Mouse (Mus musculus) limb, embryonic 15.5 days (tissue): ENCODE measurements at regions not wholly inside any gene's neighbourhood (a gene's known extent, or its start where the extent isn't known, plus 50 kb on each side); places are given as distances from the start of the nearest gene placed in this dataset.
A peak's percentile ranks its signal among the peaks of the same experiment; 100 is the strongest.

Experiments used
- ATAC-seq: fragments of 200-750 bp; cut with Nextera tagmentation; 2 replicates; pipeline ENCODE4 v1.8.0; 2017; ENCODE audit warnings: low read depth, moderate TSS enrichment; ENCODE audit not compliant: insufficient number of reproducible peaks, low FRiP score, low TSS enrichment
- H3K27ac ChIP-seq: fragments of 300-500 bp; sonication (generic); 2 replicates; pipeline ENCODE4 v1.5.1; 2015; ENCODE audit warnings: moderate library complexity, mild to moderate bottlenecking, inconsistent platforms
- H3K27me3 ChIP-seq: fragments of 300-500 bp; sonication (generic); 2 replicates; pipeline ENCODE4 v1.6.1; 2015; ENCODE audit warnings: inconsistent platforms
- H3K36me3 ChIP-seq: fragments of 300-500 bp; sonication (generic); 2 replicates; pipeline ENCODE4 v1.6.1; 2015; ENCODE audit warnings: inconsistent platforms
- H3K4me1 ChIP-seq: fragments of 300-500 bp; sonication (generic); 2 replicates; pipeline ENCODE4 v1.6.1; 2015; ENCODE audit warnings: inconsistent platforms
- H3K4me2 ChIP-seq: fragments of 300-500 bp; sonication (generic); 2 replicates; pipeline ENCODE4 v1.6.1; 2015; ENCODE audit warnings: mild to moderate bottlenecking, inconsistent platforms
- H3K4me3 ChIP-seq: fragments of 300-500 bp; sonication (generic); 2 replicates; pipeline ENCODE4 v1.5.1; 2015; ENCODE audit warnings: mild to moderate bottlenecking, inconsistent platforms
- H3K9ac ChIP-seq: fragments of 300-500 bp; sonication (generic); 2 replicates; pipeline ENCODE4 v1.6.1; 2015; ENCODE audit warnings: inconsistent platforms
- H3K9me3 ChIP-seq: fragments of 300-500 bp; sonication (generic); 2 replicates; pipeline ENCODE4 v1.6.1; 2016; ENCODE audit warnings: inconsistent platforms
- WGBS: fragments of 180-500 bp; shearing (Covaris S2); methylation state at CpG from one replicate; pipeline ENCODE4 v1.1.7; 2015; 5-methylcytosine and 5-hydroxymethylcytosine counted together

GRCm38 (mm10) chr4:5206394-5207099 lies 413.4 kb upstream of the Impad1 start:
- WGBS = 40% methylated on average over 1 of the region's 1 CpGs
- Histone ChIP-seq H3K9me3 (no peaks in the 10 kb centered on the region), H3K27ac (no peak overlapping the region), H3K27me3 (no peaks in the 10 kb centered on the region), H3K4me1 (no peaks in the 10 kb centered on the region), H3K4me3 (no peak overlapping the region), H3K36me3 (no peaks in the 10 kb centered on the region), H3K9ac (no peak overlapping the region), H3K4me2 (no peak overlapping the region)
- ATAC-seq = no peak

GRCm38 (mm10) chr4:5205328-5206208 lies 412.4 kb upstream of the Impad1 start:
- no peaks in the 10 kb centered on the region for H3K4me1 ChIP-seq
- no peak overlapping the region for H3K9ac ChIP-seq
- H3K27me3 ChIP-seq = no peaks in the 10 kb centered on the region
- no peak overlapping the region for H3K4me2 ChIP-seq
- no peak for ATAC-seq
- WGBS = 22% methylated on average over 7 of the region's 7 CpGs
- no peak overlapping the region for H3K4me3 ChIP-seq
- no peaks in the 10 kb centered on the region for H3K36me3 ChIP-seq
- no peak overlapping the region for H3K27ac ChIP-seq
- no peaks in the 10 kb centered on the region for H3K9me3 ChIP-seq

- WGBS = 35% methylated on average over 3 of the region's 3 CpGs
- H3K4me3 ChIP-seq = no peak overlapping the region
- no peaks in the 10 kb centered on the region for H3K4me1 ChIP-seq
- no peaks in the 10 kb centered on the region for H3K27me3 ChIP-seq
- no peak overlapping the region for H3K27ac ChIP-seq
- H3K4me2 ChIP-seq = no peak overlapping the region
- no peak for ATAC-seq
- H3K9ac ChIP-seq = no peak overlapping the region
- no peaks in the 10 kb centered on the region for H3K9me3 ChIP-seq
- no peaks in the 10 kb centered on the region for H3K36me3 ChIP-seq
Measured at GRCm38 (mm10) chr4:5194272-5194671, 401.1 kb upstream of the Impad1 start.

GRCm38 (mm10) chr4:5181591-5181990 lies 388.4 kb upstream of the Impad1 start:
- ATAC-seq = no peak

GRCm38 (mm10) chr4:5178991-5179693 lies 386.0 kb upstream of the Impad1 start:
- WGBS = 74% methylated on average over 11 of the region's 11 CpGs
- no peak for ATAC-seq

More at GRCm38 (mm10) chr4:5181591-5181990, 388.4 kb upstream of the Impad1 start:
- no peak overlapping the region for H3K27ac ChIP-seq
- no peak overlapping the region for H3K4me3 ChIP-seq
- no peaks in the 10 kb centered on the region for H3K27me3 ChIP-seq
- no peaks in the 10 kb centered on the region for H3K9me3 ChIP-seq
- no peaks in the 10 kb centered on the region for H3K4me1 ChIP-seq
- H3K36me3 ChIP-seq = no peaks in the 10 kb centered on the region
- 86% methylated on average over 1 of the region's 1 CpGs for WGBS
- no peak overlapping the region for H3K4me2 ChIP-seq
- H3K9ac ChIP-seq = no peak overlapping the region

GRCm38 (mm10) chr4:5165263-5165662 lies 372.1 kb upstream of the Impad1 start:
- WGBS = 78% methylated on average over 1 of the region's 1 CpGs
- no peak for ATAC-seq
- no peak overlapping the region for H3K4me3 ChIP-seq
- no peaks in the 10 kb centered on the region for H3K36me3 ChIP-seq
- H3K27me3 ChIP-seq = no peaks in the 10 kb centered on the region
- H3K9ac ChIP-seq = no peak overlapping the region
- no peak overlapping the region for H3K4me2 ChIP-seq
- H3K4me1 ChIP-seq = no peaks in the 10 kb centered on the region
- no peaks in the 10 kb centered on the region for H3K9me3 ChIP-seq
- no peak overlapping the region for H3K27ac ChIP-seq

More at GRCm38 (mm10) chr4:5178991-5179693, 386.0 kb upstream of the Impad1 start:
- H3K4me3 ChIP-seq = no peak overlapping the region
- H3K27ac ChIP-seq = no peak overlapping the region
- H3K27me3 ChIP-seq = no peaks in the 10 kb centered on the region
- no peaks in the 10 kb centered on the region for H3K4me1 ChIP-seq
- H3K9me3 ChIP-seq = no peaks in the 10 kb centered on the region
- no peak overlapping the region for H3K9ac ChIP-seq
- no peak overlapping the region for H3K4me2 ChIP-seq
- H3K36me3 ChIP-seq = no peaks in the 10 kb centered on the region

- Histone ChIP-seq H3K4me2 (no peak overlapping the region), H3K27ac (no peak overlapping the region), H3K4me1 (no peaks in the 10 kb centered on the region), H3K9me3 (no peaks in the 10 kb centered on the region), H3K27me3 (no peaks in the 10 kb centered on the region), H3K9ac (no peak overlapping the region), H3K36me3 (no peaks in the 10 kb centered on the region), H3K4me3 (no peak overlapping the region)
- ATAC-seq = no peak
- WGBS = 70% methylated on average over 1 of the region's 1 CpGs
Measured at GRCm38 (mm10) chr4:5160931-5161330, 367.8 kb upstream of the Impad1 start.

GRCm38 (mm10) chr4:5130726-5131125 lies 337.6 kb upstream of the Impad1 start:
- Histone ChIP-seq H3K4me3 (no peak overlapping the region), H3K4me2 (no peak overlapping the region), H3K27ac (no peak overlapping the region), H3K9me3 (no peaks in the 10 kb centered on the region), H3K9ac (no peak overlapping the region), H3K27me3 (no peaks in the 10 kb centered on the region), H3K36me3 (no peaks in the 10 kb centered on the region), H3K4me1 (no peaks in the 10 kb centered on the region)
- 41% methylated on average over 3 of the region's 3 CpGs for WGBS
- ATAC-seq = peak; percentile 82

- no peaks in the 10 kb centered on the region for H3K4me1 ChIP-seq
- no peaks in the 10 kb centered on the region for H3K27me3 ChIP-seq
- H3K9ac ChIP-seq = no peak overlapping the region
- H3K36me3 ChIP-seq = no peaks in the 10 kb centered on the region
- H3K4me2 ChIP-seq = no peak overlapping the region
- H3K4me3 ChIP-seq = no peak overlapping the region
- no peak for ATAC-seq
- H3K9me3 ChIP-seq = no peaks in the 10 kb centered on the region
- H3K27ac ChIP-seq = no peak overlapping the region
- 84% methylated on average over 2 of the region's 2 CpGs for WGBS
Measured at GRCm38 (mm10) chr4:5126059-5126458, 332.9 kb upstream of the Impad1 start.

GRCm38 (mm10) chr4:5098411-5098810 lies 305.3 kb upstream of the Impad1 start:
- Histone ChIP-seq H3K9me3 (no peaks in the 10 kb centered on the region), H3K36me3 (no peaks in the 10 kb centered on the region), H3K27me3 (no peaks in the 10 kb centered on the region), H3K4me2 (no peak overlapping the region), H3K27ac (no peak overlapping the region), H3K9ac (no peak overlapping the region), H3K4me3 (no peak overlapping the region), H3K4me1 (no peaks in the 10 kb centered on the region)
- ATAC-seq = no peak
- WGBS = 92% methylated on average over 3 of the region's 3 CpGs

- no peaks in the 10 kb centered on the region for H3K9me3 ChIP-seq
- H3K4me1 ChIP-seq = no peaks in the 10 kb centered on the region
- 27% methylated on average over 3 of the region's 3 CpGs for WGBS
- no peak overlapping the region for H3K9ac ChIP-seq
- H3K4me3 ChIP-seq = no peak overlapping the region
- no peak overlapping the region for H3K27ac ChIP-seq
- H3K4me2 ChIP-seq = no peak overlapping the region
- H3K36me3 ChIP-seq = no peaks in the 10 kb centered on the region
- H3K27me3 ChIP-seq = no peaks in the 10 kb centered on the region
- ATAC-seq = no peak
Measured at GRCm38 (mm10) chr4:5078723-5079122, 285.6 kb upstream of the Impad1 start.

GRCm38 (mm10) chr4:5074754-5075153 lies 281.6 kb upstream of the Impad1 start:
- WGBS = 88% methylated on average over 1 of the region's 1 CpGs
- Histone ChIP-seq H3K4me3 (no peak overlapping the region), H3K4me1 (no peaks in the 10 kb centered on the region), H3K27me3 (no peaks in the 10 kb centered on the region), H3K9me3 (no peaks in the 10 kb centered on the region), H3K4me2 (no peak overlapping the region), H3K27ac (no peak overlapping the region), H3K36me3 (no peaks in the 10 kb centered on the region), H3K9ac (no peak overlapping the region)
- ATAC-seq = no peak
